Mouse (Mus musculus) thymus, adult 18-20 months (tissue): ENCODE data around the gene Vmn1r85.
A peak's percentile ranks its signal among the peaks of the same experiment; 100 is the strongest.
"Not testable (repeated sequence)": the region's sequence is repeated elsewhere in the genome, so short reads cannot be mapped to it uniquely, and the experiment has no call there.

ENCODE experiments used
- DNase-seq, 2 experiments: peaks; one replicate each; pipeline ENCODE4 v3.0.0; 2022; ENCODE audit warnings: mixed read lengths in 2 of 2

Gene Vmn1r85

GRCm38 (mm10) chr7:13095073-13095472 is at the start of gene Vmn1r85:
Gene Vmn1r85, minus strand, starts transcription at chr7:13095173.
- no peak for DNase-seq

- no peak for DNase-seq
Measured at GRCm38 (mm10) chr7:13140057-13140456, 45.1 kb upstream of the Vmn1r85 start, which contains the start of gene Vmn1r87. Gene Vmn1r87, minus strand, starts transcription at chr7:13140157.

- no peak for DNase-seq
Measured at GRCm38 (mm10) chr7:13137340-13137739, 42.4 kb upstream of the Vmn1r85 start.

- DNase-seq: no peak
Measured at GRCm38 (mm10) chr7:13131856-13132255, 36.9 kb upstream of the Vmn1r85 start.

GRCm38 (mm10) chr7:13123554-13124153 is 28.7 kb upstream of the Vmn1r85 start:
- peak in 1 of 2 experiments; percentile 11 for DNase-seq

GRCm38 (mm10) chr7:13119817-13120216 is 24.8 kb upstream of the Vmn1r85 start, which contains the start of gene Vmn1r86:
Gene Vmn1r86, minus strand, starts transcription at chr7:13119917.
- no peak for DNase-seq

- DNase-seq: no peak
Measured at GRCm38 (mm10) chr7:13072293-13072692, 22.7 kb downstream of the Vmn1r85 start.

- DNase-seq: not testable (repeated sequence)
Measured at GRCm38 (mm10) chr7:13063399-13063798, 31.6 kb downstream of the Vmn1r85 start.

- DNase-seq: no peak
Measured at GRCm38 (mm10) chr7:13059536-13059935, 35.4 kb downstream of the Vmn1r85 start.

GRCm38 (mm10) chr7:13056913-13057700 is 37.9 kb downstream of the Vmn1r85 start:
- DNase-seq: no peak

- peak; percentile 88 to 95 for DNase-seq
Measured at GRCm38 (mm10) chr7:13054287-13055010, 40.5 kb downstream of the Vmn1r85 start, which contains the start of gene Mzf1. Gene Mzf1, minus strand, starts transcription at chr7:13054764.

- no peak for DNase-seq
Measured at GRCm38 (mm10) chr7:13053961-13054286, 41.0 kb downstream of the Vmn1r85 start.

GRCm38 (mm10) chr7:13053501-13053900 is 41.5 kb downstream of the Vmn1r85 start:
- DNase-seq: no peak

- no peak for DNase-seq
Measured at GRCm38 (mm10) chr7:13053001-13053400, 42.0 kb downstream of the Vmn1r85 start.

- no peak for DNase-seq
Measured at GRCm38 (mm10) chr7:13046084-13046483, 48.9 kb downstream of the Vmn1r85 start.

- no peak for DNase-seq
Measured at GRCm38 (mm10) chr7:13044254-13044625, 50.7 kb downstream of the Vmn1r85 start.

GRCm38 (mm10) chr7:13043445-13044253 is 51.3 kb downstream of the Vmn1r85 start:
- DNase-seq: no peak

- DNase-seq: no peak
Measured at GRCm38 (mm10) chr7:13043120-13043444, 51.9 kb downstream of the Vmn1r85 start.

- no peak for DNase-seq
Measured at GRCm38 (mm10) chr7:13042511-13042910, 52.5 kb downstream of the Vmn1r85 start.

- DNase-seq: no peak
Measured at GRCm38 (mm10) chr7:13041256-13041655, 53.7 kb downstream of the Vmn1r85 start.

- DNase-seq: no peak
Measured at GRCm38 (mm10) chr7:13039181-13039580, 55.8 kb downstream of the Vmn1r85 start.

GRCm38 (mm10) chr7:13038621-13039169 is 56.3 kb downstream of the Vmn1r85 start:
- no peak for DNase-seq
